In the genomic region with DNA sequence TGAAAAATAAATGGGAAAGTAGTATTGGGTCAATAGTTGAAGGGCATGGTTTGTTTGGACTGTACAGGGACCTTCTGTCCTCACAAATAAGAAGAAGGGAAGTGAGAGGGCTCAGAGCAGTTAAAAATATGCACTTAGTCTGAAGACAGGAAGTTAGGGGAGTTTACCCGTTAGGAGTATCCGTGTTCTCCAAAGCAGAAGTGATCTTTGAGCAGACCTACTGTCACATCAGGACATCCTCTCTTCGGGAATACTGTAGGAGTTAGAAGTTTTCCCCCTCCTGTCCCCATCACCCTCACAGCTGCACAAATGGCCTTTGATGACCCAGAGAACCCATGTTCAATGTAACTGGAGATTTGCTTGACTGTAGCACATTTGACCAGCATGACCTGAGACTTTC, we compare ENCODE assay signal across 19 mouse cellular contexts. TPM values are rescaled to one million over a fixed set of nuclear protein-coding genes. Genes with fewer than 3 reads are reported as not detected.
DNase-seq lines count a peak whose midpoint lies in the region; ATAC-seq lines count a peak whose summit lies in the region.
"Had no signal": no experiment of that assay in that cellular context is flagged by ENCODE, and none has a peak within 500 bp of the region (broad histone marks: within the 10 kb centered on the region; RNA-seq: fewer than 3 reads in every experiment).

No protein-coding gene starts in this region.

- H3K27ac ChIP-seq in hindbrain, embryonic 11.5 days (ENCODE audit: low read depth, low read length) = no peak overlapping the region
- H3K27ac ChIP-seq: embryonic facial prominence, embryonic 12.5 days; forebrain, embryonic 13.5 days; heart, embryonic 15.5 days; hindbrain, embryonic 12.5 days; liver, embryonic 13.5 days; midbrain, embryonic 13.5 days; neural tube, embryonic 13.5 days had no signal

- no peaks in the 10 kb centered on the region for H3K27me3 ChIP-seq in hindbrain, embryonic 11.5 days (ENCODE audit: control insufficient read depth, insufficient read depth, low read length)
- H3K27me3 ChIP-seq: embryonic facial prominence, embryonic 12.5 days; forebrain, embryonic 13.5 days; heart, embryonic 15.5 days; hindbrain, embryonic 12.5 days; liver, embryonic 13.5 days; midbrain, embryonic 13.5 days; neural tube, embryonic 13.5 days had no signal

- no peaks in the 10 kb centered on the region for H3K4me1 ChIP-seq in hindbrain, embryonic 11.5 days (replicated peaks; ENCODE audit: control insufficient read depth, insufficient read depth, low read length)
- H3K4me1 ChIP-seq: embryonic facial prominence, embryonic 12.5 days; forebrain, embryonic 13.5 days; heart, embryonic 15.5 days; hindbrain, embryonic 12.5 days; midbrain, embryonic 13.5 days; neural tube, embryonic 13.5 days had no signal

- no peak overlapping the region for H3K4me3 ChIP-seq in hindbrain, embryonic 11.5 days (ENCODE audit: low read depth, low read length)
- H3K4me3 ChIP-seq: embryonic facial prominence, embryonic 12.5 days; erythroblast, embryonic 14.5 days; forebrain, embryonic 13.5 days; heart, embryonic 15.5 days; hindbrain, embryonic 12.5 days; liver, embryonic 13.5 days; midbrain, embryonic 13.5 days; neural tube, embryonic 13.5 days had no signal

- intact Hi-C loops in heart, postnatal 14 days (cut with DNase I) = no loop called here

- WGBS in hindbrain, embryonic 11.5 days = 78% methylated on average over 3 of the region's 3 CpGs

- no peak overlapping the region for H3K9ac ChIP-seq in hindbrain, embryonic 11.5 days (ENCODE audit: low read depth, low read length)
- H3K9ac ChIP-seq: embryonic facial prominence, embryonic 12.5 days; forebrain, embryonic 13.5 days; heart, embryonic 15.5 days; hindbrain, embryonic 12.5 days; liver, embryonic 13.5 days; midbrain, embryonic 13.5 days; neural tube, embryonic 13.5 days had no signal

- peak; percentile 8 to 34 for DNase-seq in heart, adult 9 months (ENCODE audit: low spot score in 2 of 2)
- no peak for DNase-seq in heart, postnatal 14 days
- peak; percentile 20 for DNase-seq in lung, postnatal 36 days
- DNase-seq in lung, postnatal 14 days = no peak
- peak; percentile 15 for DNase-seq in skeletal muscle tissue, adult 2 months (ENCODE audit: low read depth, low spot score)
- DNase-seq in hindbrain, embryonic 11.5 days (ENCODE audit: low spot score) = no peak
- no peak for DNase-seq in urinary bladder, adult 18-20 months (ENCODE audit: low spot score in 2 of 2)
- DNase-seq: cerebellum, adult 9-11 months; left cerebral cortex, postnatal 4 days; liver, embryonic 13.5 days; thymus, postnatal 14 days had no signal

- no peaks in the 10 kb centered on the region for H3K36me3 ChIP-seq in hindbrain, embryonic 11.5 days (ENCODE audit: control insufficient read depth, insufficient read depth, low read length)
- H3K36me3 ChIP-seq: embryonic facial prominence, embryonic 12.5 days; heart, embryonic 15.5 days; hindbrain, embryonic 12.5 days; liver, embryonic 13.5 days; midbrain, embryonic 13.5 days; neural tube, embryonic 13.5 days had no signal

- no peaks in the 10 kb centered on the region for H3K9me3 ChIP-seq in hindbrain, embryonic 11.5 days (ENCODE audit: control insufficient read depth, low read length)
- H3K9me3 ChIP-seq: embryonic facial prominence, embryonic 12.5 days; forebrain, embryonic 13.5 days; heart, embryonic 15.5 days; hindbrain, embryonic 12.5 days; liver, embryonic 13.5 days; midbrain, embryonic 13.5 days; neural tube, embryonic 13.5 days had no signal

- peak; percentile 81 for ATAC-seq in granulocyte monocyte progenitor cell, adult 5-6 weeks (replicated peaks; ENCODE audit: poor library complexity, severe bottlenecking)
- ATAC-seq in hindbrain, embryonic 11.5 days (ENCODE audit: low FRiP score) = no peak
- ATAC-seq: forebrain, embryonic 13.5 days; midbrain, embryonic 13.5 days had no signal

- H3K4me2 ChIP-seq in hindbrain, embryonic 11.5 days (replicated peaks; ENCODE audit: low read depth, low read length) = no peak overlapping the region
- H3K4me2 ChIP-seq: embryonic facial prominence, embryonic 12.5 days; forebrain, embryonic 13.5 days; heart, embryonic 15.5 days; hindbrain, embryonic 12.5 days; liver, embryonic 13.5 days; midbrain, embryonic 13.5 days; neural tube, embryonic 13.5 days had no signal

RNA-seq across cellular contexts. Expression of a gene that starts 48.4 kb away (rescaled TPM):
- total RNA-seq in heart, postnatal 14 days (2021) = 1 to 10 TPM; 3.8 to 4.0 TPM
- 25.6 and 30.7 TPM in 2 replicates for total RNA-seq in granulocyte monocyte progenitor cell, adult 5-6 weeks (2014; fragmentation: Nextera tagmentation)
- 47.9 and 55.5 TPM in 2 replicates for total RNA-seq in granulocyte monocyte progenitor cell, adult 5-6 weeks (2017)
- polyA plus RNA-seq in hindbrain, embryonic 11.5 days (2014; fragmentation: Nextera tagmentation; extraction: Ambion mirVana) = 15.1 and 15.3 TPM in 2 replicates

Comparison
In these comparisons a context has a peak if more than half of its experiments do, and no peak if none do; other contexts are left out.
1. DNase-seq: peak in heart, adult 9 months (2 of 2), lung, postnatal 36 days (single experiment) and skeletal muscle tissue, adult 2 months (single experiment); none in heart, postnatal 14 days (0 of 2), lung, postnatal 14 days (single experiment), hindbrain, embryonic 11.5 days (single experiment) and urinary bladder, adult 18-20 months (0 of 2).
2. RNA of a gene that starts 48.4 kb away (total RNA-seq): 25.6 to 55.5 TPM in granulocyte monocyte progenitor cell, adult 5-6 weeks; 3.8 to 4.0 TPM in heart, postnatal 14 days; every median in the first group is over 4 times any median in the second.